Mouse (Mus musculus) T-cell, adult 2 months (primary cell): ENCODE results near the gene Gbgt1.

Experiments
- DNase-seq: peaks from one replicate; pipeline ENCODE4 v3.0.0; 2022; ENCODE audit warnings: low spot score

Gene Gbgt1

GRCm38 (mm10) chr2:28552301-28552700 is 55.6 kb downstream of the Gbgt1 start:
- no peak for DNase-seq
